Mouse (Mus musculus) midbrain, embryonic 14.5 days (tissue): ENCODE results near the gene Olfr750. TPM values are rescaled to one million over a fixed set of nuclear protein-coding genes. Genes with fewer than 3 reads are reported as not detected.
A peak's percentile ranks its signal among the peaks of the same experiment; 100 is the strongest.

Experiments
- ATAC-seq: fragments of 200-750 bp; cut with Nextera tagmentation; 2 replicates; pipeline ENCODE4 v1.8.0; 2017; ENCODE audit warnings: moderate number of reproducible peaks, moderate library complexity; ENCODE audit not compliant: low FRiP score, low TSS enrichment
- DNase-seq: peaks from one replicate; pipeline ENCODE4 v3.0.0-alpha.2; 2015
- H3K27ac ChIP-seq: fragments of 300-500 bp; sonication (generic); replicated peaks from 2 replicates; pipeline ENCODE4 v1.5.1; 2014; ENCODE audit warnings: mild to moderate bottlenecking, low read depth, low read length, moderate library complexity
- H3K27me3 ChIP-seq: fragments of 300-500 bp; sonication (generic); 2 replicates; pipeline ENCODE4 v1.6.1; 2014; ENCODE audit warnings: low read length, control low read depth, mixed read lengths; ENCODE audit not compliant: control insufficient read depth, insufficient read depth
- H3K36me3 ChIP-seq: fragments of 300-500 bp; sonication (generic); 2 replicates; pipeline ENCODE4 v1.6.1; 2014; ENCODE audit warnings: low read length, control low read depth; ENCODE audit not compliant: control insufficient read depth, insufficient read depth
- H3K4me1 ChIP-seq: fragments of 300-500 bp; sonication (generic); 2 replicates; pipeline ENCODE4 v1.6.1; 2014; ENCODE audit warnings: mild to moderate bottlenecking, antibody characterized with exemption, low read length, control low read depth; ENCODE audit not compliant: control insufficient read depth, insufficient read depth
- H3K4me2 ChIP-seq: fragments of 300-500 bp; sonication (generic); 2 replicates; pipeline ENCODE4 v1.6.1; 2014; ENCODE audit warnings: mild to moderate bottlenecking, low read length, moderate library complexity
- H3K4me3 ChIP-seq: fragments of 300-500 bp; sonication (generic); replicated peaks from 2 replicates; pipeline ENCODE4 v1.5.1; 2014; ENCODE audit warnings: low read depth, low read length
- H3K9ac ChIP-seq: fragments of 300-500 bp; sonication (generic); replicated peaks from 2 replicates; pipeline ENCODE4 v1.6.1; 2014; ENCODE audit warnings: mild to moderate bottlenecking, low read length, moderate library complexity
- H3K9me3 ChIP-seq: fragments of 300-500 bp; sonication (generic); 2 replicates; pipeline ENCODE4 v1.6.1; 2016; ENCODE audit warnings: low read length, control low read depth, mixed read lengths; ENCODE audit not compliant: control insufficient read depth
- WGBS: fragments of 180-500 bp; shearing (Covaris S2); extraction: QIAGEN DNeasy Blood & Tissue Kit; methylation state at CpG from one replicate; pipeline ENCODE4 v1.1.7; 2014; 5-methylcytosine and 5-hydroxymethylcytosine counted together
- polyA plus RNA-seq: library from polyadenylated mRNA; unstranded; fragments of >200 nt; fragmentation: Nextera tagmentation; extraction: Ambion mirVana; gene quantifications from 2 replicates; pipeline ENCODE4 v1.2.1, GENCODE M21; 2014

The Olfr750 gene
- polyA plus RNA-seq, 1 experiment from 2014 or later = not detected

DNA sequence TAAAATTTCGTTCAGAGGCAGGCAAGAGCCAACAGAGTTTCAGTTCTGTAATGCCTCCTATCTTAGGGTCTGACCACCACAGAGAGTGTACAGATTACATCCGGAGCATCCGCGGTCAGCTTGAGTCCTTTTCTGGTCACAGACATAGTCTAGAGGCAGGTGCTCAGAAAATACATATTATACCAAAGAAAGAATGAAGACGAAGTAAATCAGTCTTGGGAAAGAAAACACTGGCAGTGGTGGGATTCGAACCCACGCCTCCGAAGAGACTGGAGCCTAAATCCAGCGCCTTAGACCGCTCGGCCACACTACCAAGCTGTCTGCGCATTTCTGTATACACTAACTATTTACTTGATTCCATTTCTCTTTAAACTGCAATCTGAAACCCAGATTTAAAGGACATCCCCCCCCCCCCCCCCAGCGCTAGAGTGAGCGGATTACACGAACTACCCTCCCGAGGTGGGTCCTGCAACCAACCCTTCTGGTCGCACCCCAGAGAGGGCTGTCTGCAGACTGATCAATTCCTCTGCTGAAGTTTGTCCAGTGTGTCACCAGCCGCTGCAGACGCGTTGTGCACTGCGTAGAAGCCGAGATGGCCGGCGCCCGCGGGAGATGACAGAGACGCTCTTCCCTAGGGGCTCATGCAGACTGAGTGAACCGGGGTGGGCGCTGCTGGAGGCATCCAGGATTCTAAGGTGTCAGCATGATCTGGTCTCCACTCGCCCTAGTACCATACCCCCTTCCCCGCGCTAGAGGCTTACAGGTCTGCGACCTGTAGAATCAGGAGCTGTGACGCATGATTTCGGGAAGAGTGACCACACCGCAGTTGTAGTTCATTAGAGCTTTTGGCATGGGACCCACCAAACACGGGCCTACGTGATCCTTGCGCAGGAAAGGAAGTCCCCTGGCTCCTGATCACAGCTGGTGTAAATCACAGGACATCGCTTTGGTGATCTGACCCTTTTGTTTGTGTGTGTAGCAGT, 8.7 kb upstream of the Olfr750 start:
- Histone ChIP-seq H3K27me3 (peaks cover 15% of the 10 kb centered on the region), H3K27ac (no peak overlapping the region), H3K4me2 (peak overlapping the region; percentile 69), H3K36me3 (no peaks in the 10 kb centered on the region), H3K9ac (peak overlapping the region; percentile 48), H3K4me1 (0 out of 2 replicates have a peak, but pooled peaks cover 10% of the 10 kb centered on the region), H3K9me3 (no peaks in the 10 kb centered on the region), H3K4me3 (peak overlapping the region; percentile 43)
- 3% methylated on average over 39 of the region's 40 CpGs for WGBS
- ATAC-seq (peak; percentile 78), DNase-seq (peak; percentile 69)

DNA sequence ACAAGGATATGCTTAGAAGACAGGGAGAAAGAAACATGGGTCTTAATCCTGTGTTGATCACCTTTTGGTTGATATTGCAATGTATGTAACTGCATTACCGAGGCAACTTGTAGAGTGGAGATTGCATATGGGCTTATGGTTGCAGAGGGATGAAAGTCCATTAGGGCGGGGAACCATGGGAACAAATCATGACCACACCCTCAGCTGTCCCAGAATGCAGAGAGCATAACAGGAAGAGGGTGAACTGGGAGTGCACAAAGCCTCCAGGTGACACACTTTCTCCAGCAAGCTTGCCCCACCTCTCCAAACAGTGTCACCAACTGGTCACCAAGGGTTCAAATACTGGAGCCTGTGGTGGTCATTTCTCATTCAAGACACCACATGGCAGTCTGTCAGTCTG, 6.8 kb upstream of the Olfr750 start:
- Histone ChIP-seq H3K27ac (no peak overlapping the region), H3K27me3 (peaks cover 15% of the 10 kb centered on the region), H3K4me1 (0 out of 2 replicates have a peak, but pooled peaks cover 10% of the 10 kb centered on the region), H3K9me3 (no peaks in the 10 kb centered on the region), H3K4me3 (no peak overlapping the region), H3K9ac (no peak overlapping the region), H3K36me3 (no peaks in the 10 kb centered on the region), H3K4me2 (no peak overlapping the region)
- DNase-seq = no peak
- no peak for ATAC-seq
- 89% methylated on average over 2 of the region's 2 CpGs for WGBS

DNA sequence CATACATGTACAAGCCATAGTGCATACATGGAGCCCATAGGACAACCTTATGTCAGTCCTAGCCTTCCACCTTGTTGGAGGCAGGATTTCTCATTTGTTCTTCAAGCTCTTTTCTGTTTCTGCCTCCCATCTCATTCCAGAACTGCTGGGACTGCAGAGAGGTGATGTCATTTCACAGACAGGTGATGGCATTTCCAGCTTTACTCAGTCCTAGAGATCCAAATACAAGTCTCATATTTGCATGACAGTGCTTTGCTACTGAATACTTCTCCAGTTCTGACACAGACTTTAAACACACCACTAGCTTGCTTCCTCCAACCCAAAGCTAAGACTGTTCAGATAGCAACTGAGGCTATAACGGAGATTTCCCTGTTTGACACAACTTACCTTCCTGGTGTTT, 4.9 kb upstream of the Olfr750 start:
- Histone ChIP-seq H3K9me3 (no peaks in the 10 kb centered on the region), H3K4me2 (no peak overlapping the region), H3K36me3 (no peaks in the 10 kb centered on the region), H3K27me3 (peaks cover 11% of the 10 kb centered on the region), H3K9ac (no peak overlapping the region), H3K4me3 (no peak overlapping the region), H3K4me1 (0 out of 2 replicates have a peak, but pooled peaks cover 10% of the 10 kb centered on the region), H3K27ac (no peak overlapping the region)
- ATAC-seq (no peak), DNase-seq (no peak)
- 94% methylated on average over 1 of the region's 1 CpGs for WGBS

DNA sequence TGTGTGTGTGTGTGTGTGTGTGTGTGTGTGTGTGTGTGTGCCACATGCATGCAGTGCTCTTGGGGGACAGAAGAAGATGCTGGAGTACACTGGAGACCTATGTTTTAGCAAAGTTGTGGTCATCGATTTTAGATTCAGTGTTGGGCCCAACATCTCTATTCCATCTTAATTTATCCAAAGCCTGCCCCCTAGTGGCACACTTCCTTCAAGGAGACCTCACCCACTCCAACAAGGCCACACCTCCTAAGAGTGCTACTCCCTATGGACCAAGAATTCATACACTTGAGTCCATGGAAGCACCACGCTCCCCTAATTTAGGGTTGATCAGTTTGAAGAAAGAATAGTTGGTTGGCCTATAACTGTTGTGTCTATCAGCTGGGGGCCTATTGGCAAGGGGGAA, 4.6 kb downstream of the Olfr750 start:
- H3K9ac ChIP-seq = no peak overlapping the region
- H3K4me2 ChIP-seq = no peak overlapping the region
- H3K4me3 ChIP-seq = no peak overlapping the region
- no peak for ATAC-seq
- H3K36me3 ChIP-seq = no peaks in the 10 kb centered on the region
- no peaks in the 10 kb centered on the region for H3K9me3 ChIP-seq
- no peaks in the 10 kb centered on the region for H3K27me3 ChIP-seq
- peak; percentile 36 for DNase-seq
- WGBS = 94% methylated on average over 2 of the region's 2 CpGs
- H3K4me1 ChIP-seq = peaks cover 6% of the 10 kb centered on the region
- no peak overlapping the region for H3K27ac ChIP-seq

- H3K4me1 ChIP-seq = peaks cover 6% of the 10 kb centered on the region
- DNase-seq = no peak
- H3K4me2 ChIP-seq = no peak overlapping the region
- H3K36me3 ChIP-seq = no peaks in the 10 kb centered on the region
- H3K27ac ChIP-seq = no peak overlapping the region
- H3K4me3 ChIP-seq = no peak overlapping the region
- ATAC-seq = no peak
- no peak overlapping the region for H3K9ac ChIP-seq
- 92% methylated on average over 5 of the region's 5 CpGs for WGBS
- no peaks in the 10 kb centered on the region for H3K27me3 ChIP-seq
- H3K9me3 ChIP-seq = no peaks in the 10 kb centered on the region
These were observed 5.3 kb downstream of the Olfr750 start for GRCm38 (mm10) chr14:51068956-51069355.

- Histone ChIP-seq H3K27ac (no peak overlapping the region), H3K4me1 (no peaks in the 10 kb centered on the region), H3K9me3 (no peaks in the 10 kb centered on the region), H3K4me2 (no peak overlapping the region), H3K9ac (no peak overlapping the region), H3K27me3 (no peaks in the 10 kb centered on the region), H3K36me3 (no peaks in the 10 kb centered on the region), H3K4me3 (no peak overlapping the region)
- DNase-seq (no peak), ATAC-seq (no peak)
- 84% methylated on average over 5 of the region's 5 CpGs for WGBS
These were observed 13.5 kb downstream of the Olfr750 start for GRCm38 (mm10) chr14:51060761-51061160.

DNA sequence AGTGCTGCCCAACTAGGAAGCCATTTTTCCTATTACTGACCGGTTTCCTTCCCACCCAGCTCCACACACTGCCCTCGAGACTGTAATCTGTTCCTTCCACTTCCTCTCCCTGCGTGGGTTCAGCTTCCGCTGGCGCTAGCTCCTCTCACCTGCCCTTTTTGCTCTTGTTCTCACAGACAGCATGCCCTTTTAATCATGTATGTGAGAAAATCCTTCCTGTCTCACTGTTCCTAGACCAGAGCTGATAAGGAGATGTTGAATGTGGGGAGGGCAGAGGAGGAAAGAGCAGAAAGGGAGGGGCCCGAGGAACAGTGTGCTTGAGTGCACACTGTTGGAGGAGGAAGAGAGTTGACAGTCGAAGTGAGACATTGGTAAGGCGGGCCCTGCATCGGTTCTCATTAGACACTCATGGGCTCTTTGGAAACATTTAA, 16.8 kb downstream of the Olfr750 start, which contains the start of gene Rnase12:
TSS of gene Rnase12 (minus strand) at position 261 of the 431 bp plus-strand sequence.
- Histone ChIP-seq H3K4me3 (no peak within 1 kb of the TSS), H3K4me1 (no peaks in the 10 kb centered on the region), H3K36me3 (no peaks in the 10 kb centered on the region), H3K9ac (no peak within 1 kb of the TSS), H3K27ac (no peak within 1 kb of the TSS), H3K27me3 (no peaks in the 10 kb centered on the region), H3K4me2 (no peak within 1 kb of the TSS), H3K9me3 (no peaks in the 10 kb centered on the region)
- no peak for DNase-seq
- 61% methylated on average over 9 of the region's 9 CpGs for WGBS
- no peak for ATAC-seq

GRCm38 (mm10) chr14:51054243-51055237, 19.7 kb downstream of the Olfr750 start:
- no peak for ATAC-seq
- Histone ChIP-seq H3K27me3 (no peaks in the 10 kb centered on the region), H3K36me3 (no peaks in the 10 kb centered on the region), H3K9ac (no peak overlapping the region), H3K4me1 (no peaks in the 10 kb centered on the region), H3K4me2 (no peak overlapping the region), H3K9me3 (no peaks in the 10 kb centered on the region), H3K4me3 (no peak overlapping the region), H3K27ac (no peak overlapping the region)
- DNase-seq = no peak
- 18% methylated on average over 13 of the region's 13 CpGs for WGBS
